Mouse (Mus musculus): ENCODE measurements around the gene Lrba. TPM values are rescaled to one million over a fixed set of nuclear protein-coding genes. Genes with fewer than 3 reads are reported as not detected.

The Lrba gene
- total RNA-seq, 2 experiments from 2014 or later = 19.4 to 19.8 TPM

DNA sequence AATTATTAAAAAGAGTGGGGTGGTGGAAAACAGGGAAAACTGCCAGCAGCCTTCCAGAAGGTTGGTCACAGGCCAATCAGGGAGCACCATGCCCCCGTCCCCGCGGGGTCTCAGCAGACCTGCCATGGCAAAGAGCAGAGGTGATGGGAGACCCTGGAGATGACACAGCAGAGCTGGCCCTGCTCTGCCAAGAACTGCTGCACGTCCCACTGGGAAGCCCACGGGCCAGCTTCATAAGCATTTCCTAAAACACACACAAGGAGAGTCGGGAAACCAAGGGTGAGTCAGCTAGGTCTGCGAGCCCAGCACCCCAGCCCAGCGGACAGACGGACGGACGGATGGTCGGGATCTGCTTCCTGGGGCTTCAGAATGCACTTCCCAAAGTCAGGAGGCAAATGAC is 561.8 kb downstream of the Lrba start:
- no peak for DNase-seq
- intact Hi-C loops (cut with DNase I) = no loop called here

DNA sequence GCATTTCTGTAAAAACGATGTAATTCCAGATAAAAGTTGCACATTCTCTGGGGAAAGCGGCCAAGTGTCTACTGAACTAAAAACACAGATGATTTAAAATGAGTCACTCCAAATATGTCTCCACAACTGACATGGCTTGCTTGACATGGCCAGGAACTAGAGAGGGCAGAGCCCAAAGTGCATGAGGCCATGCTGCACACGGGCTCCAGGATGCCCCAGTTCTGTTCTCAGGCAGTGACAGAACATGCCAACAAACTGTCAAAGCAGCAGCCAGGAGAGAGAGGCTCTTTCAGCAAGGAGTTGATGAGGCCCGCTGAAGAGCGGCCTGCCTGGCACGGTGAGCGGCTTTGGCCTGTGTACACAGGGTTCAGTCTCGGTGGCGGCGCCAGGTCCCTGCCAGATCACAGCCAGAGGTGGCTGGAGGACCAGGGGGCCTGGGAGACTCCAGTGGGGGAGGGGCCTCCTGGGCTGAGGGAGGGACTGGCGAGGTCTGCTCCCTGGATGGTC is 562.4 kb downstream of the Lrba start:
- peak; percentile 88 to 89 for DNase-seq
- intact Hi-C loops (cut with DNase I) = no loop called here

DNA sequence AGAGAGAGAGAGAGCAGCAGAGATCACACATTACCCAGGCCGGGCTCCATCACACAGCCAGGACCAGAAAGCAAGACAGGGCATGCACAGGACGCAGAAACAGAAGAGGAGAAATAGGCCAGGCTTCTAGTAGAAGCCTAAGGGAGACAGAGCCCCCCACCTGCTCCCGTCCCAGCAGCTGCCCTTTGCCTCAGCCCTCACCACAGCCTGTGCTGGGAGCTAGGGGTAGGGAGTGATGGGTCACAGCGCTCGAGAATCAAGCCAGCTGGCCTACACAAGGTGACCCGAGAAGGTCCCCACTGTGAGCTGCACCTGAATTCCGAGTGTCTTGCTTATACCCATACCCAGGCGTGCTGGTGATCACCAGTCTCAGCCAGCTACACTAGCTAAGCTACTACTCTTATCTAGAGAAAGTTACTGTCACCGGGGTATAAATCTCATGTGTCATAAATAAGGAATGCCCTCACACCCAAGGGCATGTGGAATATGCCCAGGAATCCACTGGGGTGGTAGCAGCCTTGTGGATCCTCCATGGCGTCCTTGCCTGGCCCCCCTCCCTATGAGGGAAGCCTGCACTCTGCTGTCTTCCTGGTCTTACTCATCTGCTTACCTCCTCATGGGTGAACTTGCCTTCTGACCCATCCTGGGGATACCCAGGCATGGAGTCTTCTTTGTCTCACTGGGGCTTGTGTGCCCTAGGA is 563.1 kb downstream of the Lrba start:
- DNase-seq = no peak
- intact Hi-C loops (cut with DNase I) = loop anchor here (1.0 kb wide), 1 partner anchor 25 kb away; no protein-coding TSS in a partner anchor

GRCm38 (mm10) chr3:86788711-86789110 is 564.2 kb downstream of the Lrba start:
- peak; percentile 78 to 82 for DNase-seq
- intact Hi-C loops (cut with DNase I) = loop anchor here (1.0 kb wide), 1 partner anchor 24 kb away; no protein-coding TSS in a partner anchor

- intact Hi-C loops (cut with DNase I) = loop anchor here (1.0 kb wide), 1 partner anchor 187 kb away; no protein-coding TSS in a partner anchor
Measured at GRCm38 (mm10) chr3:86789752-86790151, 565.3 kb downstream of the Lrba start.

GRCm38 (mm10) chr3:86793264-86793663 is 568.8 kb downstream of the Lrba start:
- intact Hi-C loops (cut with DNase I) = no loop called here
- no peak for DNase-seq

More at GRCm38 (mm10) chr3:86789752-86790151, 565.3 kb downstream of the Lrba start:
- peak in 1 of 2 experiments; percentile 32 for DNase-seq

- intact Hi-C loops (cut with DNase I) = no loop called here
- peak in 1 of 2 experiments; percentile 44 for DNase-seq
Measured at GRCm38 (mm10) chr3:86793720-86794191, 569.3 kb downstream of the Lrba start.

DNA sequence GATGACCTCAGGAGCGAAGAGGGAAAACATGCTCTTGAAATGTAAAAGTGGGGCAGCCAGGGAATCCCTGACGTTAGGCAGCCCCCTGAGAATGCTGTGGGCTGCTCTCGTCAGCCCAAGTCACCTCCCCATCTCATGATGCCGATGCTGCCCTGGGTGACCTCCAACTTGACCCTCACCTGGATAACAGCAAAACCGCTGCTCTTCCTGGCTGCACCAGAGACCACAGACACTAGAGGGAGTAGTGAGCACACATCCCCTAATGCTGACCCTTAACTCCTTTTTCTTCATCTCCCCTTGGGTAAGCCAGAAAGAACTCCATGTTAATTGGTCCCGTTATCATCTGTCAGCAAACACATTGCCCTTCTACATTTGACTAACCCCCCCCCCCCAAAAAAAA is 572.2 kb downstream of the Lrba start:
- intact Hi-C loops (cut with DNase I) = no loop called here

DNA sequence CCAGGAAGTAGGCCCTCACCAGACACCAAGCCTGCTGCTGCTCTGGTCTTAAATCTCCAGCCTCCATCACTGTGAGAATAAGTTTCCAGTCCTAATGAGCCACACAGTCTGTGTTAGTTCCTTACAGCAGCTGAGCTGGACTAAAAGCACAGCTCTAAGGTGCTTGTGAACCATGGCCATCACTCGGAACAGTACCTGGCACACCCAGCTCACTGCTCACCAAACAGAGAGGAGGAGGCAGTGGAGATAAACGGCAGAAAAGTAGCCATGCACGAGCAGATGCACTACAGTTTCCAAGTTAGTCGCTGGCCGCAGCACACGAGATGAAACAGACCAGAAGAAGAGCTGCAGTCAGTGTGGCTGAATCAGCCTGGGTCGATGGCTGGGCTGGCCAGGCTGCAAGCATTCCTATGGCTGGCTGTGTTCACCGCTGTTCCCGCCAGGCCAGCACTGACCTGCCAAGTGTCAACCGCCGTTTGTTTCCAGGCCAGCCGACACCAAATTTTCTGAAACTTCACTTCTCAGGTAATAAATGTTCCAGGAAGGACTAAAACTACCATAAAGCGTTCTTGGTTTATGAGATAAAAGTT is 573.5 kb downstream of the Lrba start:
- DNase-seq = no peak
- intact Hi-C loops (cut with DNase I) = no loop called here

More for the DNA sequence above, 572.2 kb downstream of the Lrba start:
- no peak for DNase-seq

- intact Hi-C loops (cut with DNase I) = no loop called here
- DNase-seq = no peak
Measured at GRCm38 (mm10) chr3:86799041-86799440, 574.6 kb downstream of the Lrba start.

GRCm38 (mm10) chr3:86800841-86801240 is 576.4 kb downstream of the Lrba start:
- DNase-seq = no peak
- intact Hi-C loops (cut with DNase I) = no loop called here

DNA sequence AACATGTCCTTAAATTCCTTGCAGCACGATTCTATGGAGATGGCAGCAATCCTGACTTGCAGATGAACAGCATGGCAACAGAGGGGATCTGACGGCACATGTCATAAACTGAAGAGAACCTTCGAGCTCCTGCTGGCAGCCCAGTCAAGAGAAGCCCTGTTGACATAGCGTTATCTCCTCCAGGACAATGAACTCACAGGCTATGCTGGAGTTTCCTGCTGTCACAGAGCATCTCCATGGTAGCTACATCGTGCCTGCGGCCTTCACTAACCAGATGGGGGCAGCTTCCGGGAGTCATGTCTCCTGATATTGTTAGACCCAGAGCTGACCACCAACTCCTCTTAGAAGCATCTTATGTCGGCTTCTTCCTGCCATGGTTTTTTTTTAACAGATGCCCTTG is 578.3 kb downstream of the Lrba start:
- DNase-seq = no peak
- intact Hi-C loops (cut with DNase I) = no loop called here

- no peak for DNase-seq
- intact Hi-C loops (cut with DNase I) = no loop called here
Measured at GRCm38 (mm10) chr3:86804265-86804664, 579.8 kb downstream of the Lrba start.

- DNase-seq = no peak
- intact Hi-C loops (cut with DNase I) = no loop called here
Measured at GRCm38 (mm10) chr3:86806834-86807233, 582.4 kb downstream of the Lrba start.

DNA sequence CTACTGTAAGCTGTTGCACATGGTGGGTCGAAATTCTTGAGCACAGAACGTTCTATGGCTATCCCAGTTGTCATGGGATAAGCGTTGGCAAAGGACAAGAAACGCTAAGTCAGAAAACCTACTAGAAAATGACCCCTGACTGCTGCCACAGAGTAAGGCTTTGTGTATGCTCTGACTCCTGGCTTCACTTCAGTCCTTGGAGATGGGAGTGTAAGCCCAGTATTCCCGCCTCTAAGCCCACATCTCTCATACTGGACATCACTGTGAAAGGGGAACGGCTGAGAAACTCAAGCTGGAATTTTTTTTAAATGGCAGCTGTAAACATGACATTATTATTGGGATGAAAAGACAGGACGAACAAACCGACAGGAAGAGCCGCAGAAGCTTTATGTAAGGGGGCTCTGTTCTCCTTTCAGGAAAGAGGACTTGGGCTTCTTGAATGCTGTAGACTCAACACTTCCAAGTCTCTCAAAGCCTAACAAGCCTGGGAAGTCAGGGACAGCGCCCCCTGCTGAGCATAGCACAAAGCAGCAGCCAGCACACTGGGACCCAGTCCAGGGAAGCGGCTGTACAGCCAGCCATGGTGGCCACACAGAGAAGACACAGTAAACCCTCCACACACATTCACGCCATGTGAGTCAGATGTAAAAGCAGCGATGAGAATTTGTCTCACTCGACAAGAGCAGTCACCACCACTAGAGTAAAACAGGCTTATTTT is 583.4 kb downstream of the Lrba start:
- intact Hi-C loops (cut with DNase I) = no loop called here
- peak; percentile 30 to 42 for DNase-seq

DNA sequence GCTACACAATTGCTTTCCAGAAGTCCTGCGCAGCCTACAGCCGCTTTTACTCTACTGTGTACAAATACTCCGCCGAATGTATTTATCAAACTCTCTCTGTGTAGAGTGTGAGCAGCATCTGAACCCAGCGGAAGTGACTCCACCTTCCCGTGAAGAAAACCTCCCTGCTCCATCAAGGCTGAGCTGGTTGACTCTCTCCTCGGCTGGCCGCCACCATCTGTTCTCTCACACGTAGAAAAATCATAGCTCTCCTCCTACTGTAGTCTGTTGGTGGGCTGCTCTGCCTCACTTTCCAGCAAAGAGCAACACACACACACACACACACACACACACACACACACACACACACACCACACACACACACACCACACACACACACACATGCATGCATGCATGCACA is 584.7 kb downstream of the Lrba start:
- DNase-seq = no peak
- intact Hi-C loops (cut with DNase I) = no loop called here

- DNase-seq = no peak
- intact Hi-C loops (cut with DNase I) = loop anchor here (5.0 kb wide), 1 partner anchor 482 kb away; no protein-coding TSS in a partner anchor
Measured at GRCm38 (mm10) chr3:86809646-86810045, 585.2 kb downstream of the Lrba start.

- intact Hi-C loops (cut with DNase I) = loop anchor here (5.0 kb wide), 1 partner anchor 484 kb away; no protein-coding TSS in a partner anchor
- DNase-seq = no peak
Measured at GRCm38 (mm10) chr3:86810908-86811307, 586.4 kb downstream of the Lrba start.

- intact Hi-C loops (cut with DNase I) = loop anchor here (1.0 to 5.0 kb wide), 2 partner anchors 24 to 485 kb away; no protein-coding TSS in a partner anchor
Measured at GRCm38 (mm10) chr3:86812689-86813088, 588.2 kb downstream of the Lrba start.

DNA sequence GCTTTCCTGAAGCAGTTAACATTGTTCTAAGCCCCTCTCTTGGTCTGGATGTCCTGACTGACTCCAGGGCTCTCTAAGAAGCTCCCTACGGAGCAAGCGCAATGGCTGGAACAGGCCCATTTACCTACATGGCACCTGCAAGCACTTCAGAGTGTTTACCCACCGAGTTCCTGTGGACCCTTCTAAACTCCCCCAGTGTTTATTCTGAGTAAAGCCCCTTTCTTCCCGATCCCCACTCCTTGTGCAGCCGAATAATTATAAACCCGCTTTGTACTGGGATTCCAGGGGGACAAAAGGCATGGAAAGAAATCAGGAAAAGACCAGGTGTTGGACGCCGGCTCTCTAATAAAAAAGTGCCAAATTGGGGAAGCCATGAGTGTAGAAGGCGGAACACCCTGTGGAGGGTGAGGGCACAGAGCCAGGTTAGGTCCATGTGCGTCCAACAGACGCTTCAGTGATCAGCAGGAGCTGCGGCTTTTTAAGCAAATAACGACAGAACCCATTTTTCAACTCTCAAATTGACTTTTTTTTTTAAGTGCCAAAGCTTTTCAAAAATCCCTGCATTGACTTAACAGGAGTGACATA is 593.6 kb downstream of the Lrba start:
- intact Hi-C loops (cut with DNase I) = no loop called here
- DNase-seq = no peak

More at GRCm38 (mm10) chr3:86812689-86813088, 588.2 kb downstream of the Lrba start:
- peak; percentile 89 to 90 for DNase-seq
